Mouse (Mus musculus): Measurements from ENCODE around the gene Fignl2.
A peak's percentile ranks its signal among the peaks of the same experiment; 100 is the strongest.

Gene Fignl2

DNA sequence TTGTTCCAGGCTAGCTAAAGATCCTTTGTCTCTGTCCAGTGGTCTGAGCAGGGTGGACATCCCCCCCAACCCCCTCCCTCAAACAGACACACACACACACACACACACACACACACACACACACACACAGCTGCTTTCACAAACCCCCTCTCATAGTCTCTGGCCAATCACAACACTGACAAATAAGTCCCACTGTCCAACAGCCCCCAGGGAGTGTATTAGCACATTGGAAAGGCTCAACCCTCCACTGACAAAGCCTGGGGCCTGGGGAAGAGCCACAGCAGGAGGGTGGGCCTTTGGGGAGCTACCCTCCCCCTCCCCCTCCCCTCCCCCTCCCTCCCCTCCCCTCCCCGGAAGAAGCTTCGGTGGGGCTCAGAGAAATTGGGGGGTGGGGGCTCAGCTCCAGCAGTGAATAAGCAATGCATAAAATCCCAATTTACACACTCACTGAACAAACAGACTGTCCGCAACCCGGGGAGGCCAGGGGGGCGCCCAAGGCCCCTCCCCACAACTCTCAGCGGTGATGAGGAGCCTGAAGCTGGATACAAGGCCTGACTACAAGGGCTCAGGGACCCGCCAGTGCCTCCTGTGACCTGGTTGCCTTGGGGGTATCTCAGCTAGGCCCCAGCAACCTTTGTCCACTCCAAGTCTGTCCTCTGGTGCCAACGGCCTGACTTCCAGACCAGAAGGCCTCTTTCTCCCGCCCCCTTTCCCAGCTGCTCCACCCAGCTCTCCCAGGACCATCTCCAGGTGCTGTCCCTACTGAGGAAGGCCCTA is 11.3 kb downstream of the Fignl2 start:
- DNase-seq, result no peak

DNA sequence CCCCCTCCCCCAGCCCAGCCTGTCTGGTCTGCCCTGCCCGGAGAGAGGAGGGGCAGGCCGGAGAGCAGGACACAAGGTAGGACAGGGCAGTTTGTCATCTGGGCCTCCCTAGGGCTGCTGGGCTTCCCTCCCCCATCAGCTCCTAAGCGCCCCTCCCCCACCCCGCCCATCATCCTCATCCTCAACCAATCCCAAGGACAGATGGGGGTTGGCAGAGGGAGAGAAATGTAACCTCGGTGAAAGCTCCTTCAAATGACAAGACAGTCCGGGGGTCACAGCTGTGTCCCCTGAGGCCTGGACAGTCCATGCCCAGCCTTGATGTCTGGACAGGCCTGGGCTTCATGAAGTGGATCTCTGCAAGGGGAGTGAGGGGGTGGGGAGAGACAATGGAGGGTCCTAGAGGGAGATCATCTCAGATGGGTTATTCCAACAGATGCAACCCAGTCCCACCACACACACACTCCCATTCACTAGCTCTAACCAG is 12.0 kb downstream of the Fignl2 start:
- DNase-seq, result no peak

DNA sequence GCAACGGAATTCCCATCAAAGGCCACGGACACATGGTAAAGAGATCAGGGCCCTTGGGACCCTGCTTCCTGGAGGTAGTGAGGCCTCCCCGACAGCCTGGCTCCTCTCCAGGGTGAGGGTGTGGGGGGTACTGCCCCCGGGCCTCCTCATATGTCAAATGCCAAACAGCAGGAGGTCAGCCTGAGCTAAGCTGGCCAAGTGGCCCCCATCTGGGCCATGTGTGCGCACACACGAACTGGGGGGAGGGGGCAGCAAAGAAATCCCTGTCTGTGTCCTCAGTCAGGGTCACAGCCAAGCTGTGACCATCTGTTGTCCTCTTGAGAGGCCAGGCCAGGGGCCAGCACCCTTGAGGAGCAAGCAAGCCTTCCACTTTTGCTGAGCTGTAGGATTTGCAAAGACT is 13.3 kb downstream of the Fignl2 start:
- DNase-seq, result no peak

DNA sequence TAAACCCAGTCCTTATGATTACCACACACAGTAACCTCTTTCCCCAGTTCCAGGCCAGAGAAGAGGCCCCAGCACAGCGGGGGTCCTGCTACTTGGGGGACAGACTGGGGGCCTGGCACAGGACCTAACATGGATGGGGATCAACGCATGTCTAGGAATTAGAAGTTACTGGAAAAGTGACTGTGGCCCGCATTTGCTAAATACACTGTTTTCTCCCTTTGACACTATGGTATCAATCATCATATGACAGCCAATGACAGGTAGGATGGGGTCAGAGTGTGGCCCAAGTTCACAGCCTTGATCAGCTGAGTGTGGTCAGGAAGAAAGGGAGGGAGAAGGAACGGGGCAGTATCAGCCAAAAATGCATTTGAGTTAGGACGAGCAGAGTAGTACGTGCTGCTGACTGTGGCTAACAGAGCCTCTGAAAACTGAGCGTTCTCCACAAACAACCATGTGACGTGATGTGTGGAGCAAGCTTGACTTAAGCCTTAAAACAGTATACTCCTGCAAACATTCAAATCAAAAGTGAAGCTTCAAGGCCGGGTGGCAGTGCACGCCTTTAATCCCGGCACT is 18.0 kb downstream of the Fignl2 start:
- DNase-seq, result no peak

DNA sequence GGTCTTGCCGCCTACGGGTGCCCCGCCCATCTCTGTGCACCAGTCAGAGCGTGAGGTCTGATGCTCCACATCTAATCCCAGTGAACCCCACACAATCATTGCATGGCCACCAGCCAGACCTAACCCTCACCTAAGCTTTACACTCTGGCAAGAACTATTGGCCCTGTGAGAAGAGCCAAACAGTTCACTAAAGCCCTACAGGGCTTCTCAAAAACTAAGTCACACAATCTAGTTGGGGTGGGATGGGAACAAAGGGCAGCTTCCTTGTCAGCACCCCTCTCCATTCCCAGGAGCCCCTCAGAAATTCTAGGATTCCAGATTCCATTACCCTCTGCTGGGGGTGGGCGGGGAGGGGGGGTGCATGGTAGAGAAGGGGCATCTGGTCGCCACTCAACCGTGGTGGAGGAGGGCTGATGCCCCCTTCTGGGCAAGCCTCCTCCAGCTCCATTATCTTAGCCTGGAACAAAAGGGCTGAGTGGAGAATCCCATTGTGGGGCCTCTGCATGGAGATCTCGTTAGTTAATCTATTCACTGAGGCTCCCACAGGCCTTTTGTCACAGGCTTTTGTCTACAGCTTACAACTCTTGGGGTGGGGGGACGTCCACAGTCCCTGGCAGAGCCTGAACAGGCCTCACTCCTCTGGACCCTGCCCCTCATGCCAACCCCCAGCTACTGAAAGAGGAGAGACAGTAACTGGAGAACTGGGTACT is 18.6 kb downstream of the Fignl2 start:
- DNase-seq, result no peak

DNA sequence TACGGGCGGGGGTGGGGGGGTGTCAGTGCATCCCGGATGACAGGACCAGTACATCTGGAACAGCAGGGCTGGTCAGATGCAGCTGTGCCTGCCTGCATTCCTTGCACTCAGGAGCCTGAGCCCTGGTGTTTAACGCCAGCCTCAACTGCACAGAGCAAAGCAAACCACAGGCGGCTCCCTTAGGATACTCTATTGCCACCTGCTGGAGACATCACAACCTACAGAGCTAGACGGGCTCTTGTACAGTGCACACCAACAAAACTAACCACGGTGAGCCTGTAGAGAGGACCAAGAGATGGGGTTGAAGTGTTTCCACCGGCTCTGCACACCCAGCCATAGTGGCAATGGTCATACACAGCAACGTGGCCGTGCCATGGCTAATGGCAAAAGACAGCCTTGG is 22.1 kb downstream of the Fignl2 start:
- no peak for DNase-seq

DNA sequence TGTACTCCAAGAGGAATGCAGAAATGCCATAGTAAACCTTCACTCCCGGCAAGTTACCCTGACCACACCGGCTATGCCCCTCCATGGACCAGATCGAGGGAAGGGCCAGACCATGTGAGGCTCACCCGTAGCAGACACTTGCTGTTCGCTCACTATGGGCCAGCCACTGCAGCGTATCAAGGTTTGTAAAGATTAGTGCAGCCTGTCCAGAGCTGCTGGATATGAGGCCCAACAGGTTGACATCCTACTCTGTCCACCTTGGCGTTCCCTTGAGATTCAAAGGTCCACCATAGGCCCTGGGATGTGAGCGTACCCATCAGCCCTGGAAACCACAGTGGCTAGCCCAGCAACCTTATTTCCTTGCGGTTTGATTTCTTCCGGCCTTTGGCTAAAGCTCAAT is 23.8 kb downstream of the Fignl2 start:
- no peak for DNase-seq

DNA sequence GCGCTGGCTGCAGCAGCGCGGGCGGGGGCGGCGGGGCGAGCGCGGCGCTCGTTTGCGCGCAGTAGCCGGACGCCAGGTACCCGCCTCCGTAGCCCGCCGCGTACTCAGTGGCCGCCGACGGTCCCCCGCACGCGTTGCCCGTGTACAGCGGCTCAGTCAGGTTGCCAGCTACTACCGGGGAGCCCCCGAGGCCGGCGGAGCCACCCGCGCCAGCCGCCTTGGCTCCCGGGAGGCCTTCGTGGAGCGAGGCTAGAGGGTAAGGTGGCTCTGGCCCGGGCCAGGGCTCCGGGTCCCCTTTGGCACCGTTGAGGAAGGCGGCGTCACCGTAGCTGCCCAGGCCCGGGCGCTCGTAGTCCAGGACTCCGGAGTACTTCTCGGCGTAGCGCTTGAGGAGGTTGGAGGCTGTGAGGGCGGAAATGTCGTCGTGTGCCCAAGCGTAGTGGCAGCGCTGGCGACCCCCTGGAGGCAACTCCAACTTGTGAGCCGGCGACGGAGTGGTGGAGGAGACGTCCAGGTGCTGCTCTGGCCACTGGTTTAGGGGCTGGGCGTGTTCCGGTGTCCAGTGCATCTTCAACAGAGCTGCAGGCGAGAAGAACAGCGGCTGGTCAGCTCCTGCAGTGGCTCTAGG is 24.4 kb downstream of the Fignl2 start:
- no peak for DNase-seq

DNA sequence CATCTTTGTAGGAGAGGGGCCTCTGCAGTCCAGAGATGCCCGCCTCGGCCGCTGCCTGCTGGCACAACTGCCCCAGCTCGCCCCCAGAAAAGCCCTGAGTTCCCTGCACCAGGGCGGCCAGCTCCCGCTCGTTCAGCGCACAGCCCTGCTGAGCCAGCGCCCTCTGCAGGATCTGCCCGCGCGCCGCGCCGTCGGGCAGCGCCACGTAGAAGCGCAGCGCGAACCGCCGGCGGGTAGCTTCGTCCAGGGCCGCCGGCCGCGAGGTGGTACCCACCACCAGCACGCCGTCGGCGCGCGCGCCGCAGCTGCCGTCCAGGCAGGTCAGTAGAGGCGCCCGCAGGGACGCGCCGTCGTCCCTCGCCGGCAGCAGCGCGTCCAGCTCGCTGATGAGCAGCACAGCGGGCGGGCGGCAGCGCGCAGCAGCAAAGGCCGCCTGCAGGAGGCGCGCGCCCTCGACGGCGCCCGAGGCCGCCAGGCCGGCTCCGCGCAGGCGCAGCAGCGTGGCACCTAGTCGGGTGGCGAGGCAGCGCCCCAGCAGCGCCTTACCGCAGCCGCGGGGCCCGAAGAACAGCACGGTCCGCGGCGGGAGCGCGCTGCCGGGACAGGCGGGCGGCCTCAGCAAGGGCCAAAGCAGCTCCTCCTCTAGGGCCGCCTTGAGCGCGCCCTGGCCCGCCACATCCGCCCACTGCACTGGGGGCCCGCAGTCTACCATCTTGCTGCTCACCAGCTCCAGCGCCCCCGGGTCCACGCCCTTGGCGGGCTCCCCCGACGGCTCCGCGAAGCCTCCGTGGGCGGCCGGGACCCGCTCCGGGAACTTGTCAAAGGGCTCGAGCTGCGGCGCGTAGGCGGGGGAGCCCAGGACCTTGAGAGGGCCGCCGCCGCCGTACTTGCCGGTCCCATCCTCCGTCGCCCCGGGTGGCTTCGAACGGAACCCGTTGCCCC is 25.5 kb downstream of the Fignl2 start:
- no peak for DNase-seq

DNA sequence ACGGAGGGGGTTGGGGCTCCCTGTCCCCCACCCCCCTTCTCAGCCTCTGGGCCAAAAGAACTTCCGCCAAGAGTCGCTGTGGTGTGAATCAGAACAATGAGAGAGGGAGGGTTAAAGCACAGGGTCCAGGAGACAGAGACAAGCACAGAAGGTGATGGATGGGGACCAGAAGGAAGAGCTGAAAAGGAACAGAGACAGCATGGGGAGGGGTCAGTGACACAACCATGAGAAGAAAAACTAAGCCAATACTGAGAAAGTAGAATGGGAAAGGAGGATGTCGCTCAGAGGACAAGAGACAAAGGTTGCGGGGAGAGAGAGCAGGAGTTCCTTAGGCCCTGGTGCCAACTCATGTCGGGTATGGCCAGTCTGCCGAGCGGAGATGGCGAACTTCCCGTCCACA is 26.5 kb downstream of the Fignl2 start:
- no peak for DNase-seq

DNA sequence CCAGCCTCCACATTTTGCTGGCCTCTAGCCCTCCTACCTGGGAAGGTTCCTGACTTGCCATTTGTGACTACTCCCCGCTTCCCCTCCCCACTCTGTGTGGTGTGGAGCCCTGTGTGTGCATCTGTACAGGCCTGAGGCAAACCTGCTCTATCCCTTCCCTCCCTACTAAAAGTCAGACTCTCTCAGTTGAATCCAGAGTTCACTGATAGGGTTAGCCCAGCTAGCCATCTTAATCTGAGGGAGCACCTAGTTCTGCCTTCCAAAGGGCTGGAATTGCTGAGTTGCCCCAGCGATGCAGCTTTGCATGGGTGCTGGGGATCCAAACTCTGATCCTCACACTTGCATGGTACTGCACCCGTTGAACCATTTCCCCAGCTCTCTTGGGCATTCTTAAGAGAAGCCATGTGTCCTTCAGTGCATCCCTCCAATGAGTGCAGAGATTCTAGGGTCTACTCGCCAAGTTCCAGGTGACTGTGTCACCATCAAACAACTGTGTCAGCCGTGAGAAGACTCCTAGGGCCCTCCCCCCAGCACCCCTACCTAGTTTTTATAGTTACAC is 29.9 kb downstream of the Fignl2 start:
- DNase-seq, result no peak

DNA sequence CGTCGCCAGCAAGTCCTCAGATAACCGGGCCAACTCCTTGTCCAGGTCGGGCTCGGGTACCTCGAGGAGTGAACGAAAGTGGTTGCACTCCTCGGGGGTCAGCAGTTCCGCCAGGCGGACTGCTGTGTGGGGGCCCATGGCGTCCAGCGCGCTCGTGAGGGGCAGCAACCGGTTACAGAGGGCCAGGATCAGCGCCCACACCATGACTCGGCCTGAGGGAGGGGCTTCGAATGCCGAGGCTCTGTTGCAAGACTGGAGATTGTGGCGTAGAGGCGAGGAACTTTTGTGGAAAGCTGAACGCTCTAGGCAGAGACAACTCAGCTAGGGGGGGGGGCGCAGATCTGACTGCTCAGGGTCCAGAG is 31.2 kb downstream of the Fignl2 start, which contains the start of gene Gm47841:
Gene Gm47841, minus strand, starts transcription at position 204 of the 362 bp plus-strand sequence.
- no peak for DNase-seq

DNA sequence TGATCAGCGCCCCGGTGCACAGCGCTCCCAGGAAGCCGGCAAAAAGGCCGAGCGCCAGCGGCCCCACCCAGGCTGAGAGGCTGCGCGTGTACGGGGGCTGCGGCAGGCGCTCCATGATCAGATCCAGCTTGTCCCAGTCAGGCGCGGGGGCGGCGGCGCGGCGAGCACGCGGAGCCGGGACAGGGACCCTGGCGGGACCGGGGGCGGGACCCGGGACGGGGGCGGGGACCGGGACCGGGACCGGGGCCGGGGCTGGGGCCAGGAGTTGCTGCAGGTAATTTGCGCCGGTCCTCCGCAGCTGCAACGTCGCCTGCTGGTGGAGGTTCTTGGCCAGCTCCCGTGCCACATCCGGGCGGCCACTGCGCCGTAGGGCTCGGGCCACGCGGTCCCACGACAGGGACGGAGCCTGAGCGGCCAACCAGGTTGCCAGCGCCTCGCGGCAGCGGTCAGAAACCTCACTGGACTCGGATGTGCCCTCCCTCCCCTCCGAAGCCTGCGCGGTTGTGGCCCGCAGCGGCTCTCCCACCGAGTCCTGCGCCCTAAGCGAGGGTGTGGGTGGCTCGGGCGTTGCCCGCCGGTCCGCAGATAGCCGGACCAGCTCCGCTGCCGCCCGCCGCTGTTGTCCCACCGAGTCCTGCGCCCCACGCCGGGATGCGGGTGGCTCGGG is 31.7 kb downstream of the Fignl2 start:
- no peak for DNase-seq

DNA sequence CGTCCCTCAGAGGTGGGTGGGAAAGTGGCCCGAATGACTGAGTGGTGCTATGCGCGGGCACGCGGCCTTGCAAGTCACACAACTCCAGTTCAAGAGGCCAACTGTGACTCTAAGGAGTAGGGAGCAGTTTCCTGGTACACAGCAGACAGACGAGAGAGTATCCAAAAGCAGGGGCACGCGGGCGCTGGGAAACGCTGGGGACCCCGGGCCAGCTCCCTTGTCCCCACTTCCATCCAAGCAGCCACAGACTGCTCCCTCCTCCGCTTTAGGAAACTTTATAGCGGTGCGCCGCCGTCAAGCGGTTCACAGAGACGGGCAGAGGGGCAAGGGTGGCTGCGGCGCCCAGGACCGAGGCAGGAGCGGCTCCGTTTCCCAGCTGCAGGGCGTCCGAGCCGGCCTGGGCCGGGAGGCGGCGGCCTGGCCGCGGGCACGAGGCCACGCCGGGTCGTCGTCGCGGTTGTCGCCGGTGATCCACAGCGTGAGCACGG is 32.3 kb downstream of the Fignl2 start:
- no peak for DNase-seq

DNA sequence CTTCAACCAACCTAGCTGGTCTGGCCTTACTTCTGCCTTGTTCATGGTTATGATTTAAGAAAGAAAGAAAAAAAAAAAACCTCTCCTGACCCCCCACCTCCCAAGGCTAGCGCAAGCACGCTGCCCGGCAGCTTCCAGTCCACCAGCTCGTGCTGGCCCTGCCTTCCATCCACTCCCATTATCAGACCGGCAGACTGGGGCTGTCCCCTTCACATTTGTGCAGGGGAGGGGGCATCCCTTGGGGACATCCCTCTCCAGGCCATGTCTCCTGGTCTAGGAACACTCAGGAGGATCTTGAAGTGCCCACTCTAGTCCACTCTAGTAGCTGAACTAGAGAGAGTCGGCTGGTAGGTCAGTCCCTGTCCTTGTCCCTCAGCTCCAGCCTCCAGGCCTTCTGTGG is 33.8 kb downstream of the Fignl2 start:
- no peak for DNase-seq

DNA sequence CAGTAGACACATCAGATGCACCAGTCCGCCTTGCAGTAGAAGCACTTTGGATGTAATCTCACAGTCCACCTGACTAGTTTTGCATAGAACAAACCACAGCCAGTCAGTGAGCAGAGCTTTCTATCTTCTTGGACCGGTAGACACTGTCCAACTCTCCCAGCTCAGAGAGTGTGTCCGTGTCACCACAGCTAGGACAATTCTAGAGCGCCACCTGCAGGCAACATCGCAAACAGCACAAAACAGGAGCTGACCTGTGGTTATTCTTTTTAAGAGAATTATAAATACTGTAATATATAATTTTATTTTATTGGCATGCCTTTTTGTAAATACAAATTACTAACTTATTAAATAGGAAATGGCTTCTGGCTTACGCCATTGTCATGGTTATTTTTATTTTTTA is 35.8 kb downstream of the Fignl2 start:
- DNase-seq, result peak; percentile 49

DNA sequence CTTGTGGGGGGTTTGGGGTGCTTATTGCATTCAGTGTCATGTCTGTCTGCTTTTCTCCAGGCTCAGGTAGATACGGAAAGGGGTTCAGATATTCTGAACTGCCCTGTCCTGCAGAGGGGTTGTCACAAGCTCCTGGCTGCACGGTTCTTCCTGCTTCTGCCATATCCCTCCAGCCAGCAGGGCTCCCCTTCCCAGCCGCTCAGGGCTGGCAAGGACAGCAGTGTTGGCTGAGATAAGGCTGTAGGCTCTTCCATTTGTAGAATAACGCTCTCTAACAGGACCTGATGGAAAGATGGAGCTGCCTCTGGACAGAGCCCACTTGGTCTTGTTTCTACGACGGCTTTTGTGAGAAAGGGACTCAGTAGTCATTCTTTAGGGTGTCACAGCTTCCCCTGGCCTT is 36.4 kb downstream of the Fignl2 start:
- no peak for DNase-seq

DNA sequence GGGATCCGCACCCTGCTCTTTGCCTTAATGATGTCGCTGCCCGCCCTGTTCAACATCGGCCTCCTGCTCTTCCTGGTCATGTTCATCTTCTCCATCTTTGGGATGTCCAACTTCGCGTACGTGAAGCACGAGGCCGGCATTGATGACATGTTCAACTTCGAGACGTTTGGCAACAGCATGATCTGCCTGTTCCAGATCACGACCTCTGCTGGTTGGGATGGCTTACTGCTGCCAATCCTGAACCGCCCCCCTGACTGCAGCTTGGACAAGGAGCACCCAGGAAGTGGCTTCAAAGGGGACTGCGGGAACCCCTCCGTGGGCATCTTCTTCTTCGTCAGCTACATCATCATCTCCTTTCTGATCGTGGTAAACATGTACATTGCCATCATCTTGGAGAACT is 38.7 kb downstream of the Fignl2 start:
- no peak for DNase-seq

DNA sequence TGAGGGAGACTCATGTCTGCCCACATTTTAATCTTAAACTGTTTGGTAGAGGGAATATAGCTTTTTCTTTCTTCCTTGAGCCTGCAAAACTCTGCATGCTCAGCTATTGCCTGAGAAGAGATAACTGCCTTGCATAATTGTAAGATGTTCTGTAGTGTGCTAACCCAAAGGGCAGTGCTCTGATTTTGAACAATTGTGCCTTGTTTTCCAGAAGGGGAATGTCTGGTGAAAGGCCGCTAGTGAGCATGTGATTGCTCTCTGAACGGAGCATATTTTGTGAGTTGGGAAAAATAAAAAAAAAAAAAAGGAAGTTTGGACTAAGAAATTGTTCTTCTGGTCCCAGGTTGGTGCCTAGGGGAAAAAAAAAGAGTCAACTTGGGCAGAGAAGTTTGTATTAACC is 49.4 kb downstream of the Fignl2 start:
- no peak for DNase-seq

DNA sequence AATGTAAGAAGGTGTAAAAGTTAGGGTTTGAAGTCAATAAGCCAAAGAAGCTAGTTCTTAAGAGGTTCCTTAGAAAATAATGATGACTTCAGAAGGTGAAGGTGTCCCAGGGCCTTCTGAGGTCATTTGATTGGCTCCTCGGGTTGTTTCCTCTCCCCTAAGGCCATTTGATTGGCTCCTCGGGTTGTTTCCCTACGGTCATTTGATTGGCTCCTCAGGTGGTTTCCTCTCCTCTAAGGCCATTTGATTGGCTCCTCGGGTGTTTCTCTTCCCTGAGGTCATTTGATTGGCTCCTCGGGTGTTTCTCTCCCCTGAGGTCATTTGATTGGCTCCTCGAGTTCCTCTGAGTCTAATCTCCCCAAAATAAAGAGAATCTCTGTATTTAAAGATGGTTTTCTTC is 67.0 kb downstream of the Fignl2 start:
- no peak for DNase-seq

DNA sequence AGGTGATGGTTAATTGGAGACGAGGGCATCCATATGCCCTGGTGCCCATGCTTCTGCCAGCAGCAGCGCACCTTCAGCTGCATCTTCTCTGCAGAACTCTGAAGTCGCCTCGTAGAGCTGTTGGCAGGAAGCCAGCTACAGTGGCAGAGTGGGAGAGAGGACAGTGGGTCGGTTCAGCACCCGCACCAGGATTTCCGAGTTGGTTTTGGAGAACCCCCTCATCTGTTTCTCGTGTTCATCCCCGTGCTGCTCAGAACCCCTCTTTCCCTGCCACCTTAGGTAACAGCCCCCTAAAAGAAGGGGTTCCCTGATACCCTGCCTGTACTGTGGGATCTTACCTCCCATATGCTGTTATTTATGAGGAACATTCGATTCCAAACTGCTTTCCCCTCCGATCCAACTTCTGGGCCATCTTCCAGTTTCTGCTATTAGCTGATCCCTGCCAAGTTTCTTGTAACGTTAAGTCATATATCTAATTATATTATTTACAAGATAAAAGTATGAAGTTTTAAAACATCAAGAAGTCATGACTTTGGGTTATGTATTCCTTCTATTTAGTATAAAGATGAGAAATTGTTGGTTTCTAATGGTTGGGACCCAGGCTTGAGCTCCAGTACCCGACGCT is 69.9 kb downstream of the Fignl2 start:
- DNase-seq, result no peak

Measured in cerebellum, adult 11 months (tissue).